Mouse (Mus musculus) megakaryocyte, embryonic 14.5 days (primary cell): ENCODE data around the gene Cplx2. TPM values are rescaled to one million over a fixed set of nuclear protein-coding genes. Genes with fewer than 3 reads are reported as not detected.
A peak's percentile ranks its signal among the peaks of the same experiment; 100 is the strongest.

Experiments
- H3K27me3 ChIP-seq: replicated peaks from 2 replicates; pipeline ENCODE3; 2012; ENCODE audit warnings: inconsistent platforms
- H3K36me3 ChIP-seq: replicated peaks from 2 replicates; pipeline ENCODE3; 2012; ENCODE audit warnings: low read length, inconsistent platforms, mixed read lengths
- H3K4me1 ChIP-seq: 2 replicates; pipeline ENCODE4 v1.6.1; 2012; ENCODE audit warnings: inconsistent platforms
- H3K4me3 ChIP-seq: replicated peaks from 2 replicates; pipeline ENCODE3; 2012; ENCODE audit warnings: moderate library complexity, mild to moderate bottlenecking, inconsistent platforms
- H3K9me3 ChIP-seq: 2 replicates; pipeline ENCODE4 v1.6.1; 2012; ENCODE audit warnings: inconsistent platforms
- FLI1 ChIP-seq: IDR thresholded peaks from 2 replicates; pipeline ENCODE4 v1.6.1; 2012; ENCODE audit warnings: low read length, inconsistent platforms, mixed read lengths
- GATA1 ChIP-seq: IDR thresholded peaks from 3 replicates; pipeline ENCODE4 v1.6.1; 2012; ENCODE audit warnings: mixed read lengths, low read length, inconsistent platforms, borderline replicate concordance
- polyA plus RNA-seq: library from polyadenylated mRNA; stranded (reverse); fragments of >175 nt; gene quantifications from 2 replicates; pipeline ENCODE4 v1.2.3, GENCODE M21; 2012; ENCODE audit warnings: low replicate concordance; ENCODE audit not compliant: insufficient read depth

The Cplx2 gene
- polyA plus RNA-seq, 1 experiment, result 13.0 TPM

- Histone ChIP-seq H3K4me3 (no peak overlapping the region), H3K9me3 (peaks cover 12% of the 10 kb centered on the region), H3K27me3 (peaks cover 38% of the 10 kb centered on the region), H3K36me3 (no peaks in the 10 kb centered on the region), H3K4me1 (peaks cover 30% of the 10 kb centered on the region)
- TF ChIP-seq FLI1 (no peak), GATA1 (no peak)
Measured at GRCm38 (mm10) chr13:54378051-54378450, 6.9 kb downstream of the Cplx2 start.

- peaks cover 12% of the 10 kb centered on the region for H3K9me3 ChIP-seq
- no peak for TF ChIP-seq GATA1
- TF ChIP-seq FLI1, result no peak
- peaks cover 38% of the 10 kb centered on the region for H3K27me3 ChIP-seq
- H3K36me3 ChIP-seq, result no peaks in the 10 kb centered on the region
- H3K4me1 ChIP-seq, result peaks cover 34% of the 10 kb centered on the region
- no peak overlapping the region for H3K4me3 ChIP-seq
Measured at GRCm38 (mm10) chr13:54380421-54380820, 9.3 kb downstream of the Cplx2 start.

- Histone ChIP-seq H3K9me3 (peaks cover 12% of the 10 kb centered on the region), H3K36me3 (no peaks in the 10 kb centered on the region), H3K4me3 (no peak overlapping the region), H3K4me1 (peaks cover 35% of the 10 kb centered on the region), H3K27me3 (peaks cover 43% of the 10 kb centered on the region)
- no peak for TF ChIP-seq GATA1
- no peak for TF ChIP-seq FLI1
Measured at GRCm38 (mm10) chr13:54381396-54381795, 10.2 kb downstream of the Cplx2 start.

- H3K36me3 ChIP-seq, result no peaks in the 10 kb centered on the region
- peaks cover 52% of the 10 kb centered on the region for H3K27me3 ChIP-seq
- H3K4me3 ChIP-seq, result no peak overlapping the region
- peaks cover 41% of the 10 kb centered on the region for H3K4me1 ChIP-seq
- TF ChIP-seq FLI1 (no peak), GATA1 (no peak)
- H3K9me3 ChIP-seq, result peaks cover 8% of the 10 kb centered on the region
Measured at GRCm38 (mm10) chr13:54383531-54383930, 12.4 kb downstream of the Cplx2 start.

GRCm38 (mm10) chr13:54384518-54384917 lies 13.4 kb downstream of the Cplx2 start:
- Histone ChIP-seq H3K36me3 (no peaks in the 10 kb centered on the region), H3K4me1 (peaks cover 41% of the 10 kb centered on the region), H3K4me3 (peak overlapping the region; percentile 75), H3K9me3 (peaks cover 3% of the 10 kb centered on the region; the same call in 1 of the 2 replicates), H3K27me3 (peaks cover 48% of the 10 kb centered on the region)
- no peak for TF ChIP-seq FLI1
- no peak for TF ChIP-seq GATA1

- H3K27me3 ChIP-seq, result peaks cover 49% of the 10 kb centered on the region
Measured at GRCm38 (mm10) chr13:54385008-54386004, 14.2 kb downstream of the Cplx2 start.

GRCm38 (mm10) chr13:54389971-54390564 lies 18.9 kb downstream of the Cplx2 start:
- H3K9me3 ChIP-seq, result peaks cover 3% of the 10 kb centered on the region; the same call in 1 of the 2 replicates
- TF ChIP-seq GATA1 (no peak), FLI1 (no peak)

More at GRCm38 (mm10) chr13:54385008-54386004, 14.2 kb downstream of the Cplx2 start:
- Histone ChIP-seq H3K36me3 (no peaks in the 10 kb centered on the region), H3K4me1 (peaks cover 46% of the 10 kb centered on the region), H3K4me3 (peak overlapping the region; percentile 75), H3K9me3 (peaks cover 3% of the 10 kb centered on the region; the same call in 1 of the 2 replicates)
- no peak for TF ChIP-seq FLI1
- no peak for TF ChIP-seq GATA1

GRCm38 (mm10) chr13:54390565-54391013 lies 19.4 kb downstream of the Cplx2 start:
- TF ChIP-seq GATA1 (no peak), FLI1 (no peak)
- Histone ChIP-seq H3K36me3 (no peaks in the 10 kb centered on the region), H3K27me3 (peaks cover 36% of the 10 kb centered on the region), H3K4me1 (peaks cover 53% of the 10 kb centered on the region), H3K9me3 (peaks cover 3% of the 10 kb centered on the region; the same call in 1 of the 2 replicates), H3K4me3 (no peak overlapping the region)

More at GRCm38 (mm10) chr13:54389971-54390564, 18.9 kb downstream of the Cplx2 start:
- Histone ChIP-seq H3K4me3 (no peak overlapping the region), H3K36me3 (no peaks in the 10 kb centered on the region), H3K27me3 (peaks cover 36% of the 10 kb centered on the region), H3K4me1 (peaks cover 53% of the 10 kb centered on the region)

- Histone ChIP-seq H3K36me3 (no peaks in the 10 kb centered on the region), H3K4me1 (peaks cover 52% of the 10 kb centered on the region), H3K27me3 (peaks cover 35% of the 10 kb centered on the region), H3K9me3 (peaks cover 3% of the 10 kb centered on the region; the same call in 1 of the 2 replicates), H3K4me3 (no peak overlapping the region)
- TF ChIP-seq FLI1 (no peak), GATA1 (no peak)
Measured at GRCm38 (mm10) chr13:54391313-54391712, 20.2 kb downstream of the Cplx2 start.

GRCm38 (mm10) chr13:54397069-54397468 lies 25.9 kb downstream of the Cplx2 start:
- Histone ChIP-seq H3K4me3 (no peak overlapping the region), H3K36me3 (no peaks in the 10 kb centered on the region)
- TF ChIP-seq GATA1 (no peak), FLI1 (no peak)

More at GRCm38 (mm10) chr13:54397069-54397468, 25.9 kb downstream of the Cplx2 start:
- H3K9me3 ChIP-seq, result no peaks in the 10 kb centered on the region
- peaks cover 80% of the 10 kb centered on the region for H3K4me1 ChIP-seq
- peaks cover 19% of the 10 kb centered on the region for H3K27me3 ChIP-seq
